Mouse (Mus musculus) E14TG2a.4 (cell line): ENCODE measurements at regions not wholly inside any gene's neighbourhood (a gene's known extent, or its start where the extent isn't known, plus 50 kb on each side); places are given as distances from the start of the nearest gene placed in this dataset.
A peak's percentile ranks its signal among the peaks of the same experiment; 100 is the strongest.
"Not testable (repeated sequence)": the region's sequence is repeated elsewhere in the genome, so short reads cannot be mapped to it uniquely, and the experiment has no call there.

Experiments
- CTCF ChIP-seq: conservative IDR thresholded peaks from 2 replicates; pipeline ENCODE4 v1.5.1; 2014; ENCODE audit warnings: low read length
- NANOG ChIP-seq: IDR thresholded peaks from 2 replicates; pipeline ENCODE4 v1.6.1; 2014; ENCODE audit warnings: borderline replicate concordance, low read length, mixed read lengths
- POU5F1 ChIP-seq: IDR thresholded peaks from 2 replicates; pipeline ENCODE4 v1.6.1; 2014; ENCODE audit warnings: low read length, borderline replicate concordance

GRCm38 (mm10) chr4:143029813-143030212, 183.0 kb downstream of the Prdm2 start:
- peak; percentile 25; the same call in 1 of the 2 replicates for TF ChIP-seq CTCF
- TF ChIP-seq POU5F1, NANOG: not testable (repeated sequence)
